Mouse (Mus musculus): ENCODE data around the gene Actl7b.

DNA sequence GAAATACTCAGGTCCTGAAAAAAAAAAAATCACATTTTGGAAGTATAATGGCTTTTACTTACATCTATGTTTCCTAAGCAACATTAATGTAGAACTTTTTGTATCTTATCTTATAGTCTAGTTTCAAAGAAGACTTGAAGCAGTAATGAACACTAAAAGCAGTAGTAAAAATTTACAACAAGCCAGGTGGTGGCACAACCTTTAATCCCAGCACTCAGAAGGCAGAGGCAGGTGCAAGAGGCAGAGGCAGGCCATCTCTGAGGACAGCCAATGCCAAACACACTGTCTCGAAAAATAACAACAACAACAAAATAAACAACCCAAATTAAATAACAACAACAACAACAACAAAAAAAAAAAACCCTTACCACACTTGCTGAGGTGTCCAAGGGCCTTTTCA lies 29.8 kb upstream of the Actl7b start:
- TF ChIP-seq CTCF (IDR thresholded peaks at IDR 0.05; ENCODE audit: low read depth) (no peak), EP300 (IDR thresholded peaks at IDR 0.05; ENCODE audit: low read depth) (no peak)
